Mouse (Mus musculus): ENCODE measurements around the gene Krt80. TPM values are rescaled to one million over a fixed set of nuclear protein-coding genes. Genes with fewer than 3 reads are reported as not detected.

The Krt80 gene
- polyA plus RNA-seq, 1 experiment = 0.61 TPM

DNA sequence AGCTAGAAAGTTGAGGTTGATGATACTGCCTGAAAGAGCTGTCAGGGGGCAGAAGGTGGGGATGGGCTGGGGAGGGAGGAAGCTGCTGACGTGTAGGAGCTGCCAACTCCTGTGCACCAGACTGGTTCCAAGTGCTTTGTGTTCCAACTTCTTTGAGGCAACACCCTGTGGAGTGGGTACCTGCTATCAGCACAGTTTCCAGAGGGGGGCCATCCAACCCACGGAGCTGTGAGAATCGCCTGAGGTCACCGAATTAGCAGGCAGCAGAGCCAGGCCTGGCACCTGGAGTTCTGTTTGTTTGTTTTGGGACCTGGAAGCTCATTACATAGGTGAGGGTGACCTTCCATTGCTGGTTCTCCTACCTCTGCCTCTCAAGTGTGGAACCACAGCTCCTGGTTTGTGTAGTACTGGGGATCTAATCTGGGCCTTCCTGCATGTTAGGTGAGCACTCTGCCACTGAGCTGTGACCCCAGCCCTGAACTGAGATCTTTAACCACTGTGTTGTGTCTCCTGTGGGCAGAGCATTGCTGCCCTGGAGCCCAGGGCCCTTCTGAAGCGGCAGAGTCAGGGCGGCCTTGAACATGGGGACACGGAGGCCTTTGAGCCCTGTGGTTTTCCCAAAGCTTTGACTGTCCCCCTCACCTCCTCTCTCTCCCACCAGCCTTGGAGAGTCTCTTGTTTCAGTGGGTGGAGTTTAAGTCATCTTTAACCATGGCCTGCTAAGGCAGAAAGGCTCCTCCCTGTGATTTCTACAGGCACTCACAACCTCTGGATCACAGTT is 4.9 kb downstream of the Krt80 start:
- no peaks in the 10 kb centered on the region for H3K27me3 ChIP-seq (ENCODE audit: control insufficient read depth, insufficient read depth, low read length)
- H3K27ac ChIP-seq (ENCODE audit: insufficient read depth, low read depth, low read length) = no peak overlapping the region
- TF ChIP-seq POLR2A (IDR thresholded peaks at IDR 0.05; ENCODE audit: low read depth, low read length) (no peak), CTCF (IDR thresholded peaks at IDR 0.05; ENCODE audit: extremely low read depth, insufficient read length, insufficient replicate concordance, low read depth, low read length) (no peak)
- no peaks in the 10 kb centered on the region for H3K36me3 ChIP-seq (ENCODE audit: control insufficient read depth, insufficient read depth, low read length)
- H3K4me3 ChIP-seq (ENCODE audit: low read depth, low read length) = no peak overlapping the region
- H3K4me1 ChIP-seq (ENCODE audit: control insufficient read depth, insufficient read depth, insufficient read length, low read length) = peaks cover 23% of the 10 kb centered on the region
- WGBS = 49% methylated on average over 7 of the region's 7 CpGs

DNA sequence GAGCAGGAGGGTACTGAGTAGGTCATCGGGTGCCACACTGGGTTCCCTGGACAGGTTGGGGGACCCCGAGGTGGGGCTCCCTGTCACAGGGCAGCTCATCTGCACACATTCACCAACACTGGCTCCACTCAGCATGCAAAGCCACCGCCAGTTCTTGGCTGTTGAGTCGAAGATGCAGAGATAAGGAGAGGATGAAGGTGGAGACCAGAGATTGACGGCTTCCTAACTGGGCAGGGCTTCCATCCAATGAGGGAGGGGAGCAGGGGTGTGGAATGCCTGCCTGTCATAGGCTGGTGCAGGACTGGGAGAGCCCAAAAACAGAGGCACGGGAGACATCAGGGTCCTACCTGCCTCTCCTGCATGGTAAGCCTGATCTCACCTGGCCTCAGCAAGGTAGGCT is 5.5 kb downstream of the Krt80 start:
- no peak overlapping the region for H3K27ac ChIP-seq (ENCODE audit: insufficient read depth, low read depth, low read length)
- WGBS = 36% methylated on average over 6 of the region's 6 CpGs

DNA sequence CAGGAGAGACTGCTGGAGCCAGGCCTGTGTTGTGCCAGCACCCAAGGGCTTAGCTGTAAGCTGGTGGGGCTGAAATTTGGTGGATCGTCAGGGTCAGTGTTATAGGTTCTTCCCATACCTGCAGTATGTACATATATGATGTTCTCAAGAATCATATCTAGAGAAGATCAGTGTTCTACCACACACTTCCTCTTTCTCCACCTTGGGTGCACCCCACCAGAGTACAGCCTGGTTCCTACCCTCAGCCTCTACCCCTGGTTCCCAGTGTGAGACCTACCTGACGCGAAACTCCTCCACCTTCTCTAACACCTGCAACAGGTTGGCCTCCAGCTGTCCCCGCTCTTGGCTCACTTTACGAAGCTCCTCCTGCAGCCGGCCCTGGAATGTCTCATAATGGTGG is 6.0 kb downstream of the Krt80 start:
- Histone ChIP-seq H3K27me3 (ENCODE audit: control insufficient read depth, insufficient read depth, low read length) (no peaks in the 10 kb centered on the region), H3K36me3 (ENCODE audit: control insufficient read depth, insufficient read depth, low read length) (no peaks in the 10 kb centered on the region), H3K4me1 (ENCODE audit: control insufficient read depth, insufficient read depth, insufficient read length, low read length) (peaks cover 18% of the 10 kb centered on the region), H3K4me3 (ENCODE audit: low read depth, low read length) (no peak overlapping the region), H3K27ac (ENCODE audit: insufficient read depth, low read depth, low read length) (no peak overlapping the region)
- no peak for TF ChIP-seq CTCF (IDR thresholded peaks at IDR 0.05; ENCODE audit: extremely low read depth, insufficient read length, insufficient replicate concordance, low read depth, low read length)
- TF ChIP-seq POLR2A (IDR thresholded peaks at IDR 0.05; ENCODE audit: low read depth, low read length) = no peak
- 54% methylated on average over 6 of the region's 6 CpGs for whole genome bisulfite sequencing

More for the DNA sequence above, 5.5 kb downstream of the Krt80 start:
- no peaks in the 10 kb centered on the region for H3K36me3 ChIP-seq (ENCODE audit: control insufficient read depth, insufficient read depth, low read length)
- H3K4me1 ChIP-seq (ENCODE audit: control insufficient read depth, insufficient read depth, insufficient read length, low read length) = peaks cover 18% of the 10 kb centered on the region
- TF ChIP-seq POLR2A (IDR thresholded peaks at IDR 0.05; ENCODE audit: low read depth, low read length) = no peak
- TF ChIP-seq CTCF (IDR thresholded peaks at IDR 0.05; ENCODE audit: extremely low read depth, insufficient read length, insufficient replicate concordance, low read depth, low read length) = no peak
- no peak overlapping the region for H3K4me3 ChIP-seq (ENCODE audit: low read depth, low read length)
- no peaks in the 10 kb centered on the region for H3K27me3 ChIP-seq (ENCODE audit: control insufficient read depth, insufficient read depth, low read length)

DNA sequence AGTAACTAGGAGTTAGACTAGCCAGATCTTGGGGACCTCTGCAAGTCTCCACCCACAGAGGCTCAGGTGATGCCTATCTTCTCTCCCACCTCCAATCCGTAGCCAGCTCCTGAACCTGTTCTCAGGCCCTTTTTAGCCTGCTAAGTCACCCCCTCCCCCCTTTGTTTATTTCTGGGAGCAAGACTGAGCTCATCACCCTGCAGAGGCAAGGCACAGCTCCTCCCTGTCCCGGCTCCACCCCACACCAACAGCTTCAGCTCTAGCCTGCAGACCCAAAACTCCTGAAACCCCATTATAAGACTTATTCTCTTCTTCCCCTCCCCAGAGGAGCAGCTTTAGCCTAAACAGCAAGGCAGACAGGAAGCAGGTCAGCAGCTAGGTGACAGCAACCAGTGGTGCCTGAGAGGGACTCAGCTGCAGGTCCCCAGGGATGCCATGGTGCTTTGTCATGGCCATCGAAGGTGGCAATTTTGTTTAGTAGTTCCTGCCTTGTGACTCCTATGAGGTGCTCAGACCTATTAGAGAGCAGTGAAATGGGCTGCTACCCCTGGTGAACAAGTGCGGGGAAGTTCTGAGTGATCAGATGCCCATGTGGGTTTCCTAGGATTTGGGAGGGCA is 7.5 kb downstream of the Krt80 start:
- Histone ChIP-seq H3K27me3 (ENCODE audit: control insufficient read depth, insufficient read depth, low read length) (no peaks in the 10 kb centered on the region), H3K36me3 (ENCODE audit: control insufficient read depth, insufficient read depth, low read length) (no peaks in the 10 kb centered on the region), H3K27ac (ENCODE audit: insufficient read depth, low read depth, low read length) (no peak overlapping the region), H3K4me1 (ENCODE audit: control insufficient read depth, insufficient read depth, insufficient read length, low read length) (peaks cover 18% of the 10 kb centered on the region), H3K4me3 (ENCODE audit: low read depth, low read length) (no peak overlapping the region)
- 75% methylated on average over 4 of the region's 4 CpGs for WGBS
- TF ChIP-seq CTCF (IDR thresholded peaks at IDR 0.05; ENCODE audit: extremely low read depth, insufficient read length, insufficient replicate concordance, low read depth, low read length) (no peak), POLR2A (IDR thresholded peaks at IDR 0.05; ENCODE audit: low read depth, low read length) (no peak)

DNA sequence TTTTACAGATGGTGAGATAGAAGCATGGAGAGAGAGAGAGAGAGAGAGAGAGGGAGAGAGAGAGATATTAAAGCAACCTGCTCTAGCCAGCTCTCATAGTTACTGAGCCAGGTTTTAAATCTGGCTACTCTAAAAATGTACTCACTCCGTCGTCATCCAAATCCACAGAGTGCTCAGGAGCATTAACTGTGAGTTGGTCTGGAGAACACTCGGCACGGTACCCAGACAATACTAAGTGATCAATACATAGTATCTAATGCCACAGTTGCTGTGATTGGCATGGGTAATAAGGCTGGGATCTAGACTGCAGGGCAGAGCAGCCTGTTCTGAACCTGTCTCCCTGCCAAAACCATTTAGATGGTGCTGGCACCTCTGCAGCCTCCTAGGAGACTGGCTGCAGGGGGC is 14.6 kb downstream of the Krt80 start:
- Histone ChIP-seq H3K27ac (ENCODE audit: insufficient read depth, low read depth, low read length) (no peak overlapping the region), H3K36me3 (ENCODE audit: control insufficient read depth, insufficient read depth, low read length) (no peaks in the 10 kb centered on the region), H3K4me1 (ENCODE audit: control insufficient read depth, insufficient read depth, insufficient read length, low read length) (no peaks in the 10 kb centered on the region), H3K27me3 (ENCODE audit: control insufficient read depth, insufficient read depth, low read length) (no peaks in the 10 kb centered on the region), H3K4me3 (ENCODE audit: low read depth, low read length) (no peak overlapping the region)
- 84% methylated on average over 4 of the region's 4 CpGs for WGBS
- no peak for TF ChIP-seq POLR2A (IDR thresholded peaks at IDR 0.05; ENCODE audit: low read depth, low read length)
- no peak for TF ChIP-seq CTCF (IDR thresholded peaks at IDR 0.05; ENCODE audit: extremely low read depth, insufficient read length, insufficient replicate concordance, low read depth, low read length)

DNA sequence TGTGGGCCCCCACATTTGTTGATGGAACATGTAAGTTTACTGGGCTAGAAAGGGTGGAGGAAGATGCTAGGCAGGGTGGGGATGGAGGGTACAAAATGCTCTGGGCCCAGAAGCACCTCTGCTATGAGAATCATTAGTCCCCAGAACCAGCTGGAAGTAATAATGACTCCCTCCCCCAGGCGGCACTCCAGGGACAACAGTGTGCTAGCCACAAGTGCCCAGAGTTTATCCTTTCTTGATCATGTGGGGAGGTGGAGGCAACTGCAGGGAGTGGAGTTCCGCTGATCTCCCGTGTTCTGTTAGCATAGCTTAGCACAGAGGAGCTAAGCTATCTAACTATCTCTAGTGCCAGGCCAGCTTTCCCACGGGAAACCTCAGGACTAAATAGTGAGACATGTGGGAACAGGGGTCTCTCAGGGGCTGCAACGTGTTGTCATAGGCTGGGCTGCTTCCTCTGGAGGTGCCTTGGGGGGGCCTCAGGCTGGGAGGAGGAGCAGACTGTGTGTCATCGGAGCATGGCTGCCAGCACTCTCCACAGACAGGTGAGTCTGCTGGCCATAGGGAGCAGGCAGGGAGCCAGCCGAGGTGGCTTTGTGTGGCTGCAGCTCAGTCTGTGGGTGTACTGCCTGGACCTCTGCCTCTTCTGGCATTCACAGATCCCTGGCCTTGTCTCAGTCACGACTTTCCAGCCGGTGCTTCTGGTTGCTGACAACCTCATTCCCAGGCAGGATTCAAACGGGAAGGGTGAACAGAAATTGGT is 17.1 kb downstream of the Krt80 start:
- no peak for TF ChIP-seq CTCF (IDR thresholded peaks at IDR 0.05; ENCODE audit: extremely low read depth, insufficient read length, insufficient replicate concordance, low read depth, low read length)
- TF ChIP-seq POLR2A (IDR thresholded peaks at IDR 0.05; ENCODE audit: low read depth, low read length) = no peak
- Histone ChIP-seq H3K36me3 (ENCODE audit: control insufficient read depth, insufficient read depth, low read length) (no peaks in the 10 kb centered on the region), H3K4me3 (ENCODE audit: low read depth, low read length) (no peak overlapping the region), H3K27ac (ENCODE audit: insufficient read depth, low read depth, low read length) (no peak overlapping the region), H3K4me1 (ENCODE audit: control insufficient read depth, insufficient read depth, insufficient read length, low read length) (no peaks in the 10 kb centered on the region), H3K27me3 (ENCODE audit: control insufficient read depth, insufficient read depth, low read length) (no peaks in the 10 kb centered on the region)
- WGBS = 66% methylated on average over 10 of the region's 10 CpGs

DNA sequence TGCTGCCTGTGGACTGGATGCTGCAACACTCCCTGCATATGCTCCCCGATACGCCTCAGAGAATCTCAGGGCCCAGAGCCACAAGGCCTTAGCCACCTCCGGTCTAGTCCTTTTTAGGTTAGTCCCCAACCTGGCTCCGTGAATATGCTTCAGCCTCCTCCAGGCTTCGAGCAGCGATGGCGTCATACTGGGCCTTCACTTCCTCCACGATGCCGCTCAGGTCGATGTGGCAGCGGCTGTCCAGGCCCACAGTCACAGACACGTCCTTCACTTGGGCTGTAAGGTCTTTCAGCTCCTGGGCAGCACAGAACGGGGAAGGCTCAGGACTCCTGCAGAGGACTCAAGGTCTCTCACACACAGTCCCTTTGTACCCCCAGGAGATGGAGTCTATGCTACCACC is 17.9 kb downstream of the Krt80 start:
- Histone ChIP-seq H3K36me3 (ENCODE audit: control insufficient read depth, insufficient read depth, low read length) (no peaks in the 10 kb centered on the region), H3K4me3 (ENCODE audit: low read depth, low read length) (no peak overlapping the region), H3K4me1 (ENCODE audit: control insufficient read depth, insufficient read depth, insufficient read length, low read length) (no peaks in the 10 kb centered on the region), H3K27ac (ENCODE audit: insufficient read depth, low read depth, low read length) (no peak overlapping the region), H3K27me3 (ENCODE audit: control insufficient read depth, insufficient read depth, low read length) (no peaks in the 10 kb centered on the region)
- 83% methylated on average over 13 of the region's 13 CpGs for WGBS
- TF ChIP-seq POLR2A (IDR thresholded peaks at IDR 0.05; ENCODE audit: low read depth, low read length) (no peak), CTCF (IDR thresholded peaks at IDR 0.05; ENCODE audit: extremely low read depth, insufficient read length, insufficient replicate concordance, low read depth, low read length) (no peak)
